Mouse (Mus musculus) stomach, embryonic 16.5 days (tissue): ENCODE results near the gene Tsc2. TPM values are rescaled to one million over a fixed set of nuclear protein-coding genes. Genes with fewer than 3 reads are reported as not detected.
A peak's percentile ranks its signal among the peaks of the same experiment; 100 is the strongest.

Source experiments
- ATAC-seq: fragments of 200-750 bp; cut with Nextera tagmentation; 2 replicates; pipeline ENCODE4 v1.8.0; 2017; ENCODE audit warnings: moderate number of reproducible peaks, moderate TSS enrichment; ENCODE audit not compliant: insufficient read depth, low FRiP score
- H3K27ac ChIP-seq: fragments of 300-500 bp; sonication (generic); 2 replicates; pipeline ENCODE4 v1.5.1; 2014; ENCODE audit warnings: low read length
- H3K27me3 ChIP-seq: fragments of 300-500 bp; sonication (generic); 2 replicates; pipeline ENCODE4 v1.6.1; 2014; ENCODE audit warnings: low read length, control low read depth, mixed read lengths; ENCODE audit not compliant: control insufficient read depth, insufficient read depth
- H3K36me3 ChIP-seq: fragments of 300-500 bp; sonication (generic); 2 replicates; pipeline ENCODE4 v1.6.1; 2014; ENCODE audit warnings: low read length; ENCODE audit not compliant: control insufficient read depth, insufficient read depth
- H3K4me1 ChIP-seq: fragments of 300-500 bp; sonication (generic); 2 replicates; pipeline ENCODE4 v1.6.1; 2014; ENCODE audit warnings: low read length, control low read depth, mixed read lengths; ENCODE audit not compliant: control insufficient read depth, insufficient read depth
- H3K4me2 ChIP-seq: fragments of 300-500 bp; sonication (generic); 2 replicates; pipeline ENCODE4 v1.6.1; 2014; ENCODE audit warnings: low read depth, low read length, mixed read lengths
- H3K4me3 ChIP-seq: fragments of 300-500 bp; sonication (generic); replicated peaks from 2 replicates; pipeline ENCODE4 v1.5.1; 2014; ENCODE audit warnings: mild to moderate bottlenecking, low read length
- H3K9ac ChIP-seq: fragments of 300-500 bp; sonication (generic); 2 replicates; pipeline ENCODE4 v1.6.1; 2014; ENCODE audit warnings: low read length
- H3K9me3 ChIP-seq: fragments of 300-500 bp; sonication (generic); replicated peaks from 2 replicates; pipeline ENCODE4 v1.6.1; 2016; ENCODE audit warnings: low read length, control low read depth; ENCODE audit not compliant: control insufficient read depth
- WGBS: fragments of 180-500 bp; shearing (Covaris S2); extraction: QIAGEN DNeasy Blood & Tissue Kit; methylation state at CpG from one replicate; pipeline ENCODE4 v1.1.7; 2014; 5-methylcytosine and 5-hydroxymethylcytosine counted together
- polyA plus RNA-seq: library from polyadenylated mRNA; unstranded; fragments of >200 nt; fragmentation: Nextera tagmentation; extraction: Ambion mirVana; gene quantifications from 2 replicates; pipeline ENCODE4 v1.2.1, GENCODE M21; 2015

Tsc2 gene
- polyA plus RNA-seq, 1 experiment from 2014 or later: 53.1 TPM

- H3K27me3 ChIP-seq: no peaks in the 10 kb centered on the region
- H3K9ac ChIP-seq: peak overlapping the region; percentile 65
- H3K4me3 ChIP-seq: no peak overlapping the region
- ATAC-seq: 0 out of 2 replicates have a peak, but pooled peaks have one; percentile 9
- H3K9me3 ChIP-seq: no peaks in the 10 kb centered on the region
- H3K36me3 ChIP-seq: no peaks in the 10 kb centered on the region
- peak overlapping the region; percentile 85 for H3K27ac ChIP-seq
- peaks cover 25% of the 10 kb centered on the region for H3K4me1 ChIP-seq
- 31% methylated on average over 7 of the region's 7 CpGs for WGBS
- H3K4me2 ChIP-seq: peak overlapping the region; percentile 1; the same call in 1 of the 2 replicates
Observed at GRCm38 (mm10) chr17:24644030-24644715, 11.7 kb upstream of the Tsc2 start.

- no peak overlapping the region for H3K9ac ChIP-seq
- no peak overlapping the region for H3K27ac ChIP-seq
- peaks cover 30% of the 10 kb centered on the region for H3K4me1 ChIP-seq
- no peak for ATAC-seq
- no peak overlapping the region for H3K4me3 ChIP-seq
- no peaks in the 10 kb centered on the region for H3K27me3 ChIP-seq
- no peak overlapping the region for H3K4me2 ChIP-seq
- no peaks in the 10 kb centered on the region for H3K9me3 ChIP-seq
- WGBS: 70% methylated on average over 6 of the region's 6 CpGs
- no peaks in the 10 kb centered on the region for H3K36me3 ChIP-seq
Observed at GRCm38 (mm10) chr17:24642791-24643343, 10.4 kb upstream of the Tsc2 start.

- Histone ChIP-seq H3K9ac (no peak overlapping the region), H3K4me2 (no peak overlapping the region), H3K4me3 (no peak overlapping the region), H3K36me3 (no peaks in the 10 kb centered on the region), H3K27me3 (no peaks in the 10 kb centered on the region), H3K9me3 (no peaks in the 10 kb centered on the region), H3K4me1 (peaks cover 30% of the 10 kb centered on the region), H3K27ac (no peak overlapping the region)
- ATAC-seq: no peak
- WGBS: 90% methylated on average over 14 of the region's 14 CpGs
Observed at GRCm38 (mm10) chr17:24641944-24642343, 9.5 kb upstream of the Tsc2 start.

GRCm38 (mm10) chr17:24640581-24640980 is 8.2 kb upstream of the Tsc2 start:
- Histone ChIP-seq H3K9ac (no peak overlapping the region), H3K27ac (peak overlapping the region; percentile 86; the same call in 1 of the 2 replicates), H3K4me1 (peaks cover 29% of the 10 kb centered on the region), H3K9me3 (no peaks in the 10 kb centered on the region), H3K4me3 (no peak overlapping the region), H3K4me2 (no peak overlapping the region), H3K27me3 (no peaks in the 10 kb centered on the region), H3K36me3 (no peaks in the 10 kb centered on the region)
- WGBS: 94% methylated on average over 15 of the region's 15 CpGs
- no peak for ATAC-seq

- Histone ChIP-seq H3K36me3 (no peaks in the 10 kb centered on the region), H3K4me1 (peaks cover 24% of the 10 kb centered on the region), H3K4me2 (no peak overlapping the region), H3K27ac (peak overlapping the region; percentile 86), H3K9ac (0 out of 2 replicates have a peak overlapping the region, but pooled peaks have one; percentile 44), H3K9me3 (no peaks in the 10 kb centered on the region), H3K4me3 (no peak overlapping the region), H3K27me3 (no peaks in the 10 kb centered on the region)
- no peak for ATAC-seq
- WGBS: 91% methylated on average over 7 of the region's 7 CpGs
Observed at GRCm38 (mm10) chr17:24640119-24640518, 7.7 kb upstream of the Tsc2 start.

- peaks cover 19% of the 10 kb centered on the region for H3K4me1 ChIP-seq
- H3K9ac ChIP-seq: peak overlapping the region; percentile 44; the same call in 1 of the 2 replicates
- 49% methylated on average over 5 of the region's 5 CpGs for WGBS
- no peaks in the 10 kb centered on the region for H3K9me3 ChIP-seq
- H3K4me2 ChIP-seq: no peak overlapping the region
- peak overlapping the region; percentile 86 for H3K27ac ChIP-seq
- no peak for ATAC-seq
- H3K4me3 ChIP-seq: no peak overlapping the region
- no peaks in the 10 kb centered on the region for H3K36me3 ChIP-seq
- H3K27me3 ChIP-seq: no peaks in the 10 kb centered on the region
Observed at GRCm38 (mm10) chr17:24639571-24639988, 7.2 kb upstream of the Tsc2 start.

- H3K4me1 ChIP-seq: peaks cover 15% of the 10 kb centered on the region; the same call in 1 of the 2 replicates
- peak overlapping the region; percentile 86 for H3K27ac ChIP-seq
- no peaks in the 10 kb centered on the region for H3K9me3 ChIP-seq
- H3K36me3 ChIP-seq: no peaks in the 10 kb centered on the region
- H3K9ac ChIP-seq: 0 out of 2 replicates have a peak overlapping the region, but pooled peaks have one; percentile 44
- H3K4me3 ChIP-seq: no peak overlapping the region
- no peaks in the 10 kb centered on the region for H3K27me3 ChIP-seq
- 51% methylated on average over 9 of the region's 9 CpGs for WGBS
- ATAC-seq: peak; percentile 87
- no peak overlapping the region for H3K4me2 ChIP-seq
Observed at GRCm38 (mm10) chr17:24638840-24639239, 6.4 kb upstream of the Tsc2 start.

DNA sequence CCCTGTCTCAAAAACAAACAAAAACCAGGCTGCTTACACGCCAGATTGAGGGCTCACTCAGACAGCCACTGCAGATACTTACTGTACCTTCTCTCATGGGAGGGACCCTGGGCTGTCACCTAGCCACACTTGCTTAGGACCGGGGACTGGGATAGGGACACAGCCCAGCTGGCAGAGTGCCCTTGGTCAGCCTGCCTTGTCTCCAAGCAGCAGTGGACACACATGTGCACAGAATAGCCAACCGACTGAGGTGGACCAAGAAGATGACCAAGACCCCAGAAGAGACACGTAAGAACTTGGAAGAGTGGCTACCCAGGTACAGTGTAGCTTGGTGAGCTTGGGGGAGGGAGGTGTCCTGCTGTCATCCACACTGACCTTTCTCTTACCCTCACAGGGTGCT is 5.8 kb upstream of the Tsc2 start:
- no peak for ATAC-seq
- Histone ChIP-seq H3K27me3 (no peaks in the 10 kb centered on the region), H3K27ac (peak overlapping the region; percentile 86), H3K36me3 (no peaks in the 10 kb centered on the region), H3K9ac (0 out of 2 replicates have a peak overlapping the region, but pooled peaks have one; percentile 0), H3K4me2 (no peak overlapping the region), H3K9me3 (no peaks in the 10 kb centered on the region), H3K4me1 (peaks cover 21% of the 10 kb centered on the region), H3K4me3 (no peak overlapping the region)
- WGBS: 82% methylated on average over 4 of the region's 4 CpGs

DNA sequence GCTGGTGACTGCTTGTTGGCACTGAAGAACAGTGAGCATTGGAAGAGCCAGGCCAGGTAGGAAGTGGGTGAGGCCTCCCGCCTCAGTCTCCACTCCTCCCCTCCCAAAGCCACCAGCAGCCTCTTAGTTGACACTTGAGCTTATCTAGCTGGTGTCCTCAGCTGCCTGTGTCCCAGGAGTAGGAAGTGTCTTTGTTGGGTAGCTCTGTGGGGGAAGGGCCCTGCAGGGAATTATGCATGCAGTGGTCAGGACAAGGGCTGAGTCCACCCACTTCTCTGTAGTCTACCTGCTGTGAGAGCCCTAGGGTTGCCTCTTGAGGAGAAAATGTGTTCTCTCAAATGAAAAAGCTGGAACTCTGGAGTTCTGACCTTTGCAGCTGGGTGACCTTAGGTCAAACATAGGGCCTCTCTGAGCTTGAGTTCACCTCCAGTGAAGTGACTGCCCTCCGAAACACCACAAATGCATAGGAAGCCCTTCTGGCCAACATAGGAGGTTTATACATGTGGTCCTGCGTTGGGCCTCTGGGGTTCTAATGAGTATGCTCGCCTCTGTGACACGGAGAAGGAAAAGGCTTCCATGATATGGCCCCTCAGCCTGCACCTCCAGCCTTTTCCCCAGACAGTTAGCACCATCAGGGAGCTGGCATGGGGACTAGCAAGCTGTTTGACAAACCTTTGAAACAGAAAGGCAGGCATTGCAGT is 4.5 kb upstream of the Tsc2 start:
- ATAC-seq: no peak
- H3K27me3 ChIP-seq: no peaks in the 10 kb centered on the region
- H3K9me3 ChIP-seq: no peaks in the 10 kb centered on the region
- H3K4me2 ChIP-seq: no peak overlapping the region
- H3K4me3 ChIP-seq: no peak overlapping the region
- WGBS: 62% methylated on average over 5 of the region's 5 CpGs
- peaks cover 26% of the 10 kb centered on the region for H3K4me1 ChIP-seq
- no peaks in the 10 kb centered on the region for H3K36me3 ChIP-seq
- H3K27ac ChIP-seq: no peak overlapping the region
- H3K9ac ChIP-seq: no peak overlapping the region
